Mouse (Mus musculus) thymus, postnatal 10 days (tissue): ENCODE results near the gene Gm6169.
"Not testable (repeated sequence)": the region's sequence is repeated elsewhere in the genome, so short reads cannot be mapped to it uniquely, and the experiment has no call there.

ENCODE experiments used
- DNase-seq, 2 experiments: peaks; one replicate each; pipeline ENCODE4 v3.0.0; 2021; ENCODE audit warnings: low spot score in 2 of 2

The Gm6169 gene

DNA sequence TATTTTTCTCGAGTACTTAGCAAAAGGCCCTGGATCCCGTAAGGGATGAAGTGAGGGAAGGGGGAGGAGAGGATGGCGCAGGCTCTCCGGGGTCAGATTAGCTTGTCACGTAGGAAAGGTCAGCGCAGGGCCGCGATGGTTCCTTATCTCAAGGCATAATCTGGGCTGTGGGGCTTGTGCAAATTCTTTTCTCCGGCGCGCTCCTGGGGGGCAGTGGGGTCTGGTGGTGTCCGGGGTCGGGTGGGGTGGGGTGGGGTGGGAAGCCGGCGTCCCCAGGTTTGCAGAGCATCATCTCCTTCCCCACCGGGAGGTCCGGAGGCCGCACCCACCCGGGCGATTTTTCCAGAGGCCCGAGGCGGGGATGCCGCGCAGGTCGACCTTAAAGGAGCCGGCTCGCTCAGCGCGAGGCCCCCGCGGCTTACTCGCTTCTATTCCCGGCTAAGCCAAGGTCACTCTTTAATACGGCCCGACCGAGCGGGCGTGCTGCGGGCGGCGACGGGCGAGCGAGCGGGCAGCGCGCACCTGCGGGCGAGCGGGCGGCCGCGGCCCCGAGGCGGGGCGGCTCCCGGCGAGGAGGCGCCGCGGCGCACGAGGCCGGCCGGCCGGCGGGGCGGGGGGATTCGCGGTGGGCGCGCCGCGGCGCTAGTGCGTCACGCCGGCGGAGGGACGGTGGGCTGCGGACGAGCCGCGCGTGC lies 28.0 kb downstream of the Gm6169 start:
- no peak for DNase-seq

GRCm38 (mm10) chr13:97068151-97068550 lies 30.9 kb downstream of the Gm6169 start:
- DNase-seq: no peak

DNA sequence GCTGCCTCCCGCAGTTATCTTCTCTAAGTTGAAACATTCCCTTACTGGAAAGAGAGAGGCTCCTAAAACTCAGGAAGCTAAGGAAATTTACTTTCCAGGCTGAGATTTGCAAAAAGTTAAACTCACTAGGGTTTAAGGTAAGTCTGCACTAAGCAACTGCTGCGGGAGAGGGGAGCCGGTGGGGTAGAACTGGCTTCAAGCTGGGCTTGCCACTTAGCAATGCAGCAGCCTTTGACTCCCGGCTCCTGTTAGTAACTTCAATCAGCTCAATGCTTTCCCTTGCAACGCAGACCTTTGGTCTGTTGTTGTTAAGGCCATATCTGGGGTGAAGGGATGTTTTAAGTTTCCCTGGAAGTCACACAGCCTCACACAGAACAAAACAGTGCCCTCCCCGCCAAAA lies 31.3 kb downstream of the Gm6169 start:
- DNase-seq: no peak

DNA sequence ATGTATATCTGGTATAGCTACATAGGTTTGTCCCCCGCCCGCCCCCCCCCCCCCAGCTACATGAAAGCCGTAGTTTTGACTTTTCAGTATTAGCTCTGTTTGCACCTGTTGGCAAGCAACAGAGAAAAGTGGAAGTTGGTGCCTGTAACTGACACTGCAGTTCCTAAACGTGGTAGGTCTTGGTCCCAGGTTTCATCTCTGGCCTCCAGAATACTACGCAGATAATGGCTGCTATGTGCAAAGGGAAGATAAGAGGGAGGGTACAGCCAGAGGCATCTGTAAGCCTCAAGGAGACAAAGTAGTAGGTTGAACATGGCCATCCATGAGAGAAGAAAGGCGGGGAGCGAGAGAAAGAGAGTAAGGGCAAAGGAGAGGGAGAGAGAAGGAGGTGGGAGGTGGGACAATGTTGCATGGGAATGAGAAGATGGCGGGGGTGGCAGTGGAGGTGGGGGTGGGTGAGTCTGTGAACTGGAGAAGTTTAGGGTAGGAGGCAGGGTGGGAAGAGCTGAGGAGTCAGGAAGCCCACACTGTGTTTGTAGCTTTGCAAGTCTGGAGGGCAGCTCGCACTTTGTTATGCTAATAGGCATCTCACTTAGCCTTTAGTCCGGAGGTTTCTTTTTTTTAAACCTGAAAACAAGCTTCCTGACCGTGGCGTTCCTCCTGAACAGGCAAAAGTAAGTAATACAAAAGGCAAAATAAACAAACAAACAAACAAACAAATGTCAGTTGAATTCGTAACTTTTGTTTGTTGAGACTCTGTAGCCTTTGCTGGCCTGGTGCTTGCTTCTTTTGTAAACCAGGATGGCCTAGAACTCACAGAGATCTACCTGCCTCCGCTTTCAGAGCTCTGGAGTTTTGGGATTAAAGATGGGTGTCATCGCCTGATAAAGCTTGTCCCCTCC lies 32.1 kb downstream of the Gm6169 start, which contains the start of gene Fam169a:
Gene Fam169a, plus strand, starts transcription at position 638 of the 902 bp plus-strand sequence.
- DNase-seq: no peak

- DNase-seq: not testable (repeated sequence)
Measured at GRCm38 (mm10) chr13:97064844-97065621, 34.0 kb downstream of the Gm6169 start.

DNA sequence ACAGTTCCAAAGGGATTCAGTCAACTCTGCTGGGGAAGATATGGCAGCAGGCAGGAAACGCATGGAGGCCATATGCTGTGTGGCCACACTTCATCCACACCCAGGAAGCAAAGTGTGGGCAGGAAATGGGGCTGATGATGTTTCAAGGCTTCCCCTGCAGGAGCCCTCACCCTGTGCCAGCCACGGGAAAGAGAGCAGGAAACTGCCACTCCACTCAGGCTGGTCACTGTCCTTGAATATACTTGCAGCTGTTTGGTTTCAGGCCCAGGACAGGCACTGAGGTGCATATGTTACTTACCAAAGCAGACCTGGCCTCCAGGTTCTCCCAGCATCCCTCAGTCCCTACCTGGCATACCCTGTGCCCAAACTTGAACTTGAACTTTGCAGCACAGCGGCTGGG lies 34.6 kb downstream of the Gm6169 start:
- no peak for DNase-seq

DNA sequence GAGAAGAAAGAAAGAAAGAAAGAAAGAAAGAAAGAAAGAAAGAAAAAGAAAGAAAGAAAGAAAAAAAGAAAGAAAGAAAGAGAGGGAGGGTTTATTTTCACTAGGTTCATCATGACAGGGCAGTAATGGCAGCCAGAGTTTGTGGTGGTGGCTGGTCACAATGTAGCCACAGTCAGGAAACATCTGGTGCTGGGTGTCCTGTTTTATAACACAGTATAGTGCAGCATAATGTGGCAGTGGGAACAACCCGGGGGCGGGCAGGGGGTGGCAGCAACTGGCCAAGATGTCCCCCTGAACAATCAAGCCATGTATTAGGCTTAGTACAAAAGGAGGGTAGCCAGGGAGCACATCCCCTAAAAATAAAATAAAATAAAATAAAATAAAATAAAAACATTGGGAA lies 35.6 kb downstream of the Gm6169 start:
- DNase-seq: no peak

- DNase-seq: no peak
Measured at GRCm38 (mm10) chr13:97062151-97062550, 36.9 kb downstream of the Gm6169 start.

DNA sequence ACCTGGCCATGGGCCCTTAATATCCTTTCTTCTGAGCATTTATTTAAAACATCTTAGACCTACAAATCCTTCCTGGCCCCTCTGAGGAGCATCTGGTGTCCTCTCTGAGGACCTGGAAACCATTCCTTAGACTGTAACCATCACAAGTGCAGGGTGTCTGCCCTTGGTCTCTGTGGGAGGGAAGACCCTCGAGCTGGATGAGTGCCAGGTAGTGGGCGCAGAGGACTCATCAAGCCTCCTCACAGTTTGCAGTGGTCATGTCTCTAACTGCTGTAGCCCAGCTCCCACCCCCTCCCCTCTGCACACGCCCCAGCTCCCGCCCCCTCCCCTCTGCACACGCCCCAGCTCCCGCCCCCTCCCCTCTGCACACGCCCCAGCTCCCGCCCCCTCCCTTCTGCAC lies 38.7 kb downstream of the Gm6169 start:
- no peak for DNase-seq

DNA sequence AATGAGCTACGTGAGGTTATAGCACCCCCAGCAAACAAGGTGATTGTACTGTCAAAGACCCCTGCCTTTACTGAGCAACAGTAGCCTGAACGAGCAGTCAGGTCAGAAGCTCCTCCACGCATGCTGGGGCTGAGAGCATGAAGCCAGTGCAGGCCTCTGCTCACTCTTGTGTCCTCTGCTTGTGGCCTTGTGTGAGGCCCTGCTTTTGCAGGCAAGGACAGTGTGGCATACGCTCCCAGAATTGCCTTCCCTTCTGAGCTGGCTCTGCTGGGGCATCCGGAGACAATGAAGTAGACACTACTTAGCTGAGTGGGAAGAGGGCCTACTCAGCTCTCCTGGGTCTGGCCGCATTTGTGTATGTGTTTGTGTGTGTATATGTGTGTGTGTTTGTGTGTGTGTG lies 39.3 kb downstream of the Gm6169 start:
- DNase-seq: no peak

DNA sequence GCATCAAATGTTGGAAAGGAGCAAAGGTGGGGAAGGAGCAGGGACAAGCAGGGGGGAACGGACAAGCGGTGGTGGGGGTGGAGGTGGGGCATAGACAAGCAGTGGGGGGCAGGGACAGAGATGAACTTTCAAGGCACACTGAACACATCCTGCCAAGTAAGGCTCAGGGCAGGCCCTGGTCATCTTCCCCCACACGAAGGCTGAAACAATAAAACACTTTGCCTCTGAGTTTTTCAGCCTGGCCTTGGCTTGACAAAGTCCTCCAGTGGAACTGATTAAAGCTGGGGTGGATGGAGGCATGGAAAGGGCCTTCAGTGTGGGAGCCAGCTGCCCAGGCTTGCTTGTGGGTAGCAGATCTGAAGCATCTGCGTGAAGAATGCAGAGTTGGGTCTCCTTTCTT lies 41.2 kb downstream of the Gm6169 start:
- DNase-seq: no peak

DNA sequence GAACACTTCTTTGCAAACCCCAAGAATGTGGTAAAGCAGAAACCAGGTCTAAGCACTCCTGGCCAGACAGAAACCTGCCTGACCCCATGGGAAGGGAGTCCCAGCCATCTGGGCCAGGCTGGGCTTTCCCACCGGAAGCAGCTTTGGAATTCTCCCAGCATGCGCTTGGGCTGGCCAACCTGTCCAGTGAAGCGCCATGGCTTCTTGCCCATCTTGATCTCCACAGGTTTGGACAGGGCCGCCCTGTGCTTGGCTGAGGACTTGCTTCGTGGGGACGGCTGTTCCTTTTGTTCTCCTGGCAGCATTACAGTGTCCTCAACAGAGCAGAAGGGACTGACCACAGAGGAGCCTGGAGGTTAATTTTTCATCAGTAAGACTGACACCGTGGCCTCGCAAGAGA lies 45.2 kb downstream of the Gm6169 start:
- DNase-seq: no peak

DNA sequence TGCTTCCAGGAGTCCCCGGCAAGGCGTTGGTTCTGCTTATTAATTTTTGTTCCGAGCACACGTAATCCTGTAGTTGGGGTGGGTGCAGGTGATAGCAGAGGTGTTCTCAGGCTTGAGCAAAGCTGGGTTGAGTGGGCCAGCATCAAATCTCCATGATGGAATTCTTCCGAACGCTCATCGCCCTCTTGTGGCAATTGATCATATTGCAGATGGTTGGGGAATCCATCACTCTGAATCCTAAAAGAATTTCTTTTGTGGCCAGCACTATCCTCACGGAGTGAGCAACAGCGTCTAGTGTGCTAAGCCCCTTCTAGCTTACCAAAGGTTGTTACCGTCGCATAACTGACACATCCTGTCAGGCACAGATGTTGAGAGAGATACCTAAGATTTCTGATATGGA lies 46.4 kb downstream of the Gm6169 start:
- DNase-seq: peak in 1 of 2 experiments; percentile 29

GRCm38 (mm10) chr13:97051158-97051557 lies 47.9 kb downstream of the Gm6169 start:
- DNase-seq: no peak
